21 mouse cellular contexts compared by ENCODE assay signal in genomic region chr6:72387816-72388215, GRCm38 (mm10). TPM values are rescaled to one million over a fixed set of nuclear protein-coding genes. Genes with fewer than 3 reads are reported as not detected.
A peak's percentile ranks its signal among the peaks of the same experiment; 100 is the strongest.
DNase-seq lines count a peak whose midpoint lies in the region; ATAC-seq lines count a peak whose summit lies in the region.
"Had no signal": no experiment of that assay in that cellular context is flagged by ENCODE, and none has a peak within 500 bp of the region (broad histone marks: within the 10 kb centered on the region; RNA-seq: fewer than 3 reads in every experiment).

No protein-coding gene starts in this region.

- no peak overlapping the region for H3K27ac ChIP-seq in heart, embryonic 12.5 days (ENCODE audit: poor library complexity, severe bottlenecking)
- H3K27ac ChIP-seq in limb, embryonic 11.5 days (replicated peaks; ENCODE audit: low read depth, low read length), result no peak overlapping the region
- H3K27ac ChIP-seq in liver, embryonic 15.5 days (replicated peaks), result peak overlapping the region; percentile 100
- H3K27ac ChIP-seq: embryonic facial prominence, embryonic 12.5 days; heart, embryonic 15.5 days; limb, embryonic 15.5 days had no signal

- H3K27me3 ChIP-seq in heart, embryonic 12.5 days (replicated peaks), result no peaks in the 10 kb centered on the region
- no peaks in the 10 kb centered on the region for H3K27me3 ChIP-seq in megakaryocyte, embryonic 14.5 days (replicated peaks)
- no peaks in the 10 kb centered on the region for H3K27me3 ChIP-seq in limb, embryonic 11.5 days (ENCODE audit: control insufficient read depth, insufficient read depth, low read length)
- no peaks in the 10 kb centered on the region for H3K27me3 ChIP-seq in liver, embryonic 15.5 days
- H3K27me3 ChIP-seq: CH12.LX; embryonic facial prominence, embryonic 12.5 days; heart, embryonic 15.5 days; limb, embryonic 15.5 days had no signal

- H3K4me3 ChIP-seq in heart, embryonic 12.5 days, result no peak overlapping the region
- peak overlapping the region; percentile 95 for H3K4me3 ChIP-seq in megakaryocyte, embryonic 14.5 days (replicated peaks)
- no peak overlapping the region for H3K4me3 ChIP-seq in limb, embryonic 11.5 days (ENCODE audit: low read depth, low read length)
- peak overlapping the region; percentile 79 for H3K4me3 ChIP-seq in liver, embryonic 15.5 days (replicated peaks)
- H3K4me3 ChIP-seq: embryonic facial prominence, embryonic 12.5 days; heart, embryonic 15.5 days; limb, embryonic 15.5 days had no signal

- no peak for ATAC-seq in heart, embryonic 12.5 days (ENCODE audit: insufficient number of reproducible peaks, low FRiP score)
- no peak for ATAC-seq in megakaryocyte, adult 5-6 weeks (ENCODE audit: poor library complexity, severe bottlenecking)
- ATAC-seq in limb, embryonic 11.5 days (ENCODE audit: insufficient number of reproducible peaks, low FRiP score, low TSS enrichment, low read depth), result no peak
- ATAC-seq in liver, embryonic 15.5 days (ENCODE audit: insufficient read depth), result no peak
- ATAC-seq: forebrain, embryonic 16.5 days had no signal

- WGBS in heart, embryonic 12.5 days, result 90% methylated on average over 3 of the region's 3 CpGs
- WGBS in limb, embryonic 11.5 days, result 47% methylated on average over 3 of the region's 3 CpGs
- 61% methylated on average over 3 of the region's 3 CpGs for WGBS in liver, embryonic 15.5 days (ENCODE audit: insufficient replicate concordance)

- intact Hi-C loops in heart, postnatal 10 days (cut with DNase I), result no loop called here

- peaks cover 31% of the 10 kb centered on the region for H3K4me1 ChIP-seq in heart, embryonic 12.5 days (replicated peaks)
- peaks cover 71% of the 10 kb centered on the region for H3K4me1 ChIP-seq in megakaryocyte, embryonic 14.5 days
- peaks cover 17% of the 10 kb centered on the region for H3K4me1 ChIP-seq in limb, embryonic 11.5 days (ENCODE audit: control insufficient read depth, insufficient read depth, low read length)
- peaks cover 78% of the 10 kb centered on the region for H3K4me1 ChIP-seq in liver, embryonic 15.5 days (replicated peaks)

- no peaks in the 10 kb centered on the region for H3K9me3 ChIP-seq in heart, embryonic 12.5 days (replicated peaks)
- H3K9me3 ChIP-seq in megakaryocyte, embryonic 14.5 days, result no peaks in the 10 kb centered on the region
- no peaks in the 10 kb centered on the region for H3K9me3 ChIP-seq in limb, embryonic 11.5 days (ENCODE audit: control insufficient read depth, low read length)
- H3K9me3 ChIP-seq in liver, embryonic 15.5 days (replicated peaks), result no peaks in the 10 kb centered on the region
- H3K9me3 ChIP-seq: embryonic facial prominence, embryonic 12.5 days; heart, embryonic 15.5 days; limb, embryonic 15.5 days had no signal

- H3K9ac ChIP-seq in heart, embryonic 12.5 days, result no peak overlapping the region
- no peak overlapping the region for H3K9ac ChIP-seq in limb, embryonic 11.5 days (ENCODE audit: low read length)
- peak overlapping the region; percentile 92 for H3K9ac ChIP-seq in liver, embryonic 15.5 days
- H3K9ac ChIP-seq: embryonic facial prominence, embryonic 12.5 days; heart, embryonic 15.5 days; limb, embryonic 15.5 days had no signal

- DNase-seq in heart, postnatal 10 days, result no peak
- DNase-seq in limb, embryonic 11.5 days (ENCODE audit: low spot score), result no peak
- DNase-seq in lung, postnatal 14 days, result no peak
- no peak for DNase-seq in cerebellum, adult 9-10 months
- DNase-seq: cerebellum, adult 8-10 months; kidney, adult 8-10 months; kidney, postnatal 4 days; lung, postnatal 10 days; right cerebral cortex, postnatal 14 days; spleen, adult 18-20 months; thymus, postnatal 36 days had no signal

- peak overlapping the region; percentile 77; the same call in 1 of the 2 replicates for H3K4me2 ChIP-seq in heart, embryonic 12.5 days
- peak overlapping the region; percentile 3; the same call in 1 of the 2 replicates for H3K4me2 ChIP-seq in limb, embryonic 11.5 days (ENCODE audit: low read depth, severe bottlenecking)
- peak overlapping the region; percentile 84 for H3K4me2 ChIP-seq in liver, embryonic 15.5 days
- H3K4me2 ChIP-seq: embryonic facial prominence, embryonic 12.5 days had no signal

- peaks cover 48% of the 10 kb centered on the region for H3K36me3 ChIP-seq in heart, embryonic 12.5 days
- peaks cover 64% of the 10 kb centered on the region for H3K36me3 ChIP-seq in megakaryocyte, embryonic 14.5 days (replicated peaks; ENCODE audit: low read length)
- H3K36me3 ChIP-seq in limb, embryonic 11.5 days (ENCODE audit: control insufficient read depth, insufficient read depth, low read length), result no peaks in the 10 kb centered on the region; the same call in 1 of the 2 replicates
- H3K36me3 ChIP-seq in liver, embryonic 15.5 days (replicated peaks), result peaks cover 51% of the 10 kb centered on the region

RNA-seq across cellular contexts. Expression of gene Vamp8, which starts 2.7 kb away (rescaled TPM):
- polyA plus RNA-seq in heart, embryonic 12.5 days (2016; fragmentation: Nextera tagmentation; extraction: Ambion mirVana), result 111 and 112 TPM in 2 replicates
- 100 to 1,000 TPM in 1 of 2 experiments, 10 to 100 TPM in 1; 95.9 to 102 TPM for total RNA-seq in heart, postnatal 10 days (2021)
- 31.1 and 174 TPM in 2 replicates for polyA plus RNA-seq in megakaryocyte, embryonic 14.5 days (2012; ENCODE audit: insufficient read depth, low replicate concordance)
- 219 and 236 TPM in 2 replicates for total RNA-seq in megakaryocyte, adult 5-6 weeks (2015)
- 199 and 241 TPM in 2 replicates for total RNA-seq in megakaryocyte, adult 5-6 weeks (2017)
- polyA plus RNA-seq in limb, embryonic 11.5 days (2014; fragmentation: Nextera tagmentation; extraction: Ambion mirVana), result 81.4 and 87.4 TPM in 2 replicates
- polyA plus RNA-seq in liver, embryonic 15.5 days (2015; fragmentation: Nextera tagmentation; extraction: Ambion mirVana), result 239 and 242 TPM in 2 replicates

RNA-seq across cellular contexts. Expression of gene Vamp5, which starts 7.5 kb away (rescaled TPM):
- polyA plus RNA-seq in heart, embryonic 12.5 days (2016; fragmentation: Nextera tagmentation; extraction: Ambion mirVana), result 48.3 and 52.1 TPM in 2 replicates
- total RNA-seq in heart, postnatal 10 days (2021), result 10 to 100 TPM; 46.5 to 57.8 TPM
- polyA plus RNA-seq in megakaryocyte, embryonic 14.5 days (2012; ENCODE audit: insufficient read depth, low replicate concordance), result 12.5 and 61.7 TPM in 2 replicates
- total RNA-seq in megakaryocyte, adult 5-6 weeks (2015), result 15.4 and 20.0 TPM in 2 replicates
- total RNA-seq in megakaryocyte, adult 5-6 weeks (2017), result 6.5 and 12.4 TPM in 2 replicates
- polyA plus RNA-seq in limb, embryonic 11.5 days (2014; fragmentation: Nextera tagmentation; extraction: Ambion mirVana), result 15.2 and 17.0 TPM in 2 replicates
- polyA plus RNA-seq in liver, embryonic 15.5 days (2015; fragmentation: Nextera tagmentation; extraction: Ambion mirVana), result 66.2 and 67.1 TPM in 2 replicates

RNA-seq across cellular contexts. Expression of gene Rnf181, which starts 21.1 kb away (rescaled TPM):
- polyA plus RNA-seq in heart, embryonic 12.5 days (2016; fragmentation: Nextera tagmentation; extraction: Ambion mirVana), result 90.0 and 92.9 TPM in 2 replicates
- 10 to 100 TPM; 45.6 to 51.5 TPM for total RNA-seq in heart, postnatal 10 days (2021)
- polyA plus RNA-seq in megakaryocyte, embryonic 14.5 days (2012; ENCODE audit: insufficient read depth, low replicate concordance), result 64.6 and 113 TPM in 2 replicates
- total RNA-seq in megakaryocyte, adult 5-6 weeks (2015), result 69.3 and 70.0 TPM in 2 replicates
- total RNA-seq in megakaryocyte, adult 5-6 weeks (2017), result 49.5 and 52.1 TPM in 2 replicates
- 92.1 and 96.0 TPM in 2 replicates for polyA plus RNA-seq in limb, embryonic 11.5 days (2014; fragmentation: Nextera tagmentation; extraction: Ambion mirVana)
- polyA plus RNA-seq in liver, embryonic 15.5 days (2015; fragmentation: Nextera tagmentation; extraction: Ambion mirVana), result 82.5 and 88.5 TPM in 2 replicates

RNA-seq across cellular contexts. Expression of gene Ggcx, which starts 26.3 kb away (rescaled TPM):
- 33.8 and 38.7 TPM in 2 replicates for polyA plus RNA-seq in heart, embryonic 12.5 days (2016; fragmentation: Nextera tagmentation; extraction: Ambion mirVana)
- 10 to 100 TPM; 24.5 to 27.7 TPM for total RNA-seq in heart, postnatal 10 days (2021)
- polyA plus RNA-seq in megakaryocyte, embryonic 14.5 days (2012; ENCODE audit: insufficient read depth, low replicate concordance), result 4.8 and 8.6 TPM in 2 replicates
- total RNA-seq in megakaryocyte, adult 5-6 weeks (2015), result 5.6 and 7.8 TPM in 2 replicates
- total RNA-seq in megakaryocyte, adult 5-6 weeks (2017), result 6.0 and 8.3 TPM in 2 replicates
- polyA plus RNA-seq in limb, embryonic 11.5 days (2014; fragmentation: Nextera tagmentation; extraction: Ambion mirVana), result 16.0 and 17.9 TPM in 2 replicates
- 27.5 and 29.8 TPM in 2 replicates for polyA plus RNA-seq in liver, embryonic 15.5 days (2015; fragmentation: Nextera tagmentation; extraction: Ambion mirVana)

RNA-seq across cellular contexts. Expression of gene Tmem150a, which starts 32.6 kb away (rescaled TPM):
- 13.3 and 13.5 TPM in 2 replicates for polyA plus RNA-seq in heart, embryonic 12.5 days (2016; fragmentation: Nextera tagmentation; extraction: Ambion mirVana)
- 10 to 100 TPM; 13.6 to 17.1 TPM for total RNA-seq in heart, postnatal 10 days (2021)
- polyA plus RNA-seq in megakaryocyte, embryonic 14.5 days (2012; ENCODE audit: insufficient read depth, low replicate concordance), result 48.1 and 129 TPM in 2 replicates
- total RNA-seq in megakaryocyte, adult 5-6 weeks (2015), result 0.20 and 2.3 TPM in 2 replicates
- 0.26 and 0.45 TPM in 2 replicates for total RNA-seq in megakaryocyte, adult 5-6 weeks (2017)
- 10.7 and 10.8 TPM in 2 replicates for polyA plus RNA-seq in limb, embryonic 11.5 days (2014; fragmentation: Nextera tagmentation; extraction: Ambion mirVana)
- polyA plus RNA-seq in liver, embryonic 15.5 days (2015; fragmentation: Nextera tagmentation; extraction: Ambion mirVana), result 52.0 and 62.6 TPM in 2 replicates
- total RNA-seq: common myeloid progenitor, adult 5-6 weeks had no signal

Comparison
In these comparisons a context has a peak if more than half of its experiments do, and no peak if none do; other contexts are left out.
1. H3K4me2 ChIP-seq: peak in every context shown above with its lines; median percentile 84 in liver, embryonic 15.5 days; 77 in heart, embryonic 12.5 days; 3 in limb, embryonic 11.5 days.
2. H3K4me3 ChIP-seq: peak in megakaryocyte, embryonic 14.5 days (single experiment) and liver, embryonic 15.5 days (single experiment); none in heart, embryonic 12.5 days (single experiment) and limb, embryonic 11.5 days (single experiment).